Mouse (Mus musculus) liver, postnatal 0 days (tissue): ENCODE measurements around the gene Fam193b.

Experiments
- CTCF ChIP-seq: sonication (generic); IDR thresholded peaks from 2 replicates; pipeline ENCODE4 v1.5.1; 2016; ENCODE audit warnings: antibody characterized with exemption, low read depth
- EP300 ChIP-seq: IDR thresholded peaks from 2 replicates; pipeline ENCODE4 v1.6.1; 2016; ENCODE audit warnings: antibody characterized with exemption, low read depth, mild to moderate bottlenecking

DNA sequence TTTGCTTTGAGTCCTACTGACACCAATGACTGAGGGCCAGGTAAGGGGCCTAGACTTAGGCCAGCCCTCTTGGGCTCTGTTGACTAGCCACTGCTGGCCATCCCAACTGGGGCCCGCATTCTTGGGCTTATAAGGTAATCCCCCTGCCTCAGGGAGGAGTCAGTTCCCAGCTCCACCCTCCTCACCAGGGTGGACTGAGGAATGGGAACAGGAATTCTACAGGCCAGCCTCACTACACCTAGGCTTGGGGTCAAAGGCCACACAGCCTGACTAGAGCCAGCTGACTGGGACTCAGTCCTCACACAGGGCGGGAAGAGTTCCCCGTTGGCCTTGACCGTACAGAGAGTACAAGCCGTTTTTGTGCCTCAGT is 59.4 kb downstream of the Fam193b start:
- TF ChIP-seq CTCF, result no peak
- no peak for TF ChIP-seq EP300
